Mouse (Mus musculus) megakaryocyte, adult 5-6 weeks (primary cell): ENCODE measurements around the gene 4932438H23Rik. TPM values are rescaled to one million over a fixed set of nuclear protein-coding genes. Genes with fewer than 3 reads are reported as not detected.
A peak's percentile ranks its signal among the peaks of the same experiment; 100 is the strongest.

Experiments
- ATAC-seq: 2 replicates; pipeline ENCODE4 v1.8.0; 2016; ENCODE audit warnings: mild to moderate bottlenecking, inconsistent platforms; ENCODE audit not compliant: poor library complexity, severe bottlenecking
- total RNA-seq, 2 experiments: library from RNA; stranded (forward) in 1 of 2; stranded (reverse) in 1 of 2; fragments of 153-499, 151-499 nt in 1 of 2; fragments of 221-1000, 200-1000 nt in 1 of 2; gene quantifications; 2 replicates each; pipeline versions ENCODE4 v1.2.3 to v1.2.4; 2015 to 2017

4932438H23Rik gene
- total RNA-seq, 2 experiments from 2014 or later = 0.09 to 0.15 TPM

- ATAC-seq = peak; percentile 56
Measured at GRCm38 (mm10) chr16:91011847-91012246, 83.1 kb downstream of the 4932438H23Rik start.

- ATAC-seq = peak; percentile 88
Measured at GRCm38 (mm10) chr16:91011021-91011683, 83.8 kb downstream of the 4932438H23Rik start, which contains the start of gene Synj1. TSS of gene Synj1 (minus strand) at chr16:91011308.

GRCm38 (mm10) chr16:91010581-91011020 is 84.3 kb downstream of the 4932438H23Rik start:
- peak; percentile 7 for ATAC-seq

GRCm38 (mm10) chr16:91009942-91010529 is 84.9 kb downstream of the 4932438H23Rik start:
- no peak for ATAC-seq

GRCm38 (mm10) chr16:91004915-91005538 is 89.9 kb downstream of the 4932438H23Rik start:
- ATAC-seq = no peak

Other genes with a start within 250 kb of the 4932438H23Rik start
- gene Cfap298, start 160.0 kb downstream of the 4932438H23Rik start, total RNA-seq (2015) = 8.8 and 13.9 TPM in 2 replicates
- gene Cfap298, start 160.0 kb downstream of the 4932438H23Rik start, total RNA-seq (2017) = 14.9 and 24.4 TPM in 2 replicates
- 95.7 and 105 TPM in 2 replicates for gene Synj1, start 83.8 kb downstream of the 4932438H23Rik start, total RNA-seq (2015)
- gene Synj1, start 83.8 kb downstream of the 4932438H23Rik start, total RNA-seq (2017) = 44.6 and 61.5 TPM in 2 replicates
- gene Paxbp1, start 50.6 kb downstream of the 4932438H23Rik start, total RNA-seq (2015) = 71.3 and 81.9 TPM in 2 replicates
- gene Paxbp1, start 50.6 kb downstream of the 4932438H23Rik start, total RNA-seq (2017) = 68.3 and 79.2 TPM in 2 replicates
- 0.04 TPM in 1 of 2 replicates, not detected in the other for gene Olig2, start 130.3 kb upstream of the 4932438H23Rik start, total RNA-seq (2015)
- gene Olig2, start 130.3 kb upstream of the 4932438H23Rik start, total RNA-seq (2017) = not detected in 2 replicates
- gene Olig1, start 174.7 kb upstream of the 4932438H23Rik start, total RNA-seq (2015) = not detected in 2 replicates
- not detected in 2 replicates for gene Olig1, start 174.7 kb upstream of the 4932438H23Rik start, total RNA-seq (2017)